Mouse (Mus musculus): Measurements from ENCODE around the gene Zfp580. TPM values are rescaled to one million over a fixed set of nuclear protein-coding genes. Genes with fewer than 3 reads are reported as not detected.
"Not testable (repeated sequence)": the region's sequence is repeated elsewhere in the genome, so short reads cannot be mapped to it uniquely, and the experiment has no call there.

Zfp580 gene
- 1 to 10 TPM; 4.2 TPM for total RNA-seq (2021)
- long read RNA-seq, experiment 1, partial matches to known transcripts = 1 of 4 reads
- long read RNA-seq, experiment 1, other reads (novel, unspliced or antisense) = 0 of 4 reads
- long read RNA-seq, experiment 2, partial matches to known transcripts = 0 of 3 reads
- long read RNA-seq, experiment 2, other reads (novel, unspliced or antisense) = 0 of 3 reads

GRCm38 (mm10) chr7:5051193-5052192 is at the start of gene Zfp580:
Zfp580 (plus strand) TSS chr7:5051538.
- DNase-seq = peak; percentile 80 to 85

GRCm38 (mm10) chr7:5002876-5003275 is 48.5 kb upstream of the Zfp580 start:
- not testable (repeated sequence) for DNase-seq

GRCm38 (mm10) chr7:5008229-5008628 is 43.1 kb upstream of the Zfp580 start:
- no peak for DNase-seq

GRCm38 (mm10) chr7:5012681-5013513 is 38.4 kb upstream of the Zfp580 start:
- no peak for DNase-seq

- peak; percentile 96 to 100 for DNase-seq
Measured at GRCm38 (mm10) chr7:5014251-5015117, 36.9 kb upstream of the Zfp580 start, which contains the start of the genes Zfp524 and Fiz1. Zfp524 (plus strand) TSS chr7:5014415. Fiz1 (minus strand) TSS chr7:5014697.

GRCm38 (mm10) chr7:5015118-5016001 is 36.0 kb upstream of the Zfp580 start, which contains the start of gene Gm44973:
Gm44973 (plus strand) TSS chr7:5015496.
- DNase-seq = peak; percentile 94 to 95

GRCm38 (mm10) chr7:5016057-5016456 is 35.3 kb upstream of the Zfp580 start:
- DNase-seq = no peak

- no peak for DNase-seq
Measured at GRCm38 (mm10) chr7:5016920-5017319, 34.4 kb upstream of the Zfp580 start.

- no peak for DNase-seq
Measured at GRCm38 (mm10) chr7:5017352-5017751, 34.0 kb upstream of the Zfp580 start.

- no peak for DNase-seq
Measured at GRCm38 (mm10) chr7:5017931-5018330, 33.4 kb upstream of the Zfp580 start.

GRCm38 (mm10) chr7:5019576-5019975 is 31.8 kb upstream of the Zfp580 start:
- not testable (repeated sequence) for DNase-seq

- DNase-seq = peak; percentile 98 to 100
Measured at GRCm38 (mm10) chr7:5020000-5020681, 31.2 kb upstream of the Zfp580 start, which contains the start of the genes Zfp865 and Ccdc106. Zfp865 (plus strand) TSS chr7:5020376. Ccdc106 (plus strand) TSS chr7:5020553.

GRCm38 (mm10) chr7:5020685-5021084 is 30.7 kb upstream of the Zfp580 start:
- no peak for DNase-seq

- DNase-seq = no peak
Measured at GRCm38 (mm10) chr7:5021197-5021596, 30.1 kb upstream of the Zfp580 start.

- no peak for DNase-seq
Measured at GRCm38 (mm10) chr7:5029543-5029942, 21.8 kb upstream of the Zfp580 start.

GRCm38 (mm10) chr7:5029946-5030345 is 21.4 kb upstream of the Zfp580 start:
- no peak for DNase-seq

GRCm38 (mm10) chr7:5030554-5031275 is 20.6 kb upstream of the Zfp580 start:
- DNase-seq = no peak

GRCm38 (mm10) chr7:5031496-5031895 is 19.8 kb upstream of the Zfp580 start:
- DNase-seq = no peak

GRCm38 (mm10) chr7:5033818-5034217 is 17.5 kb upstream of the Zfp580 start, which contains the start of gene 4632433K11Rik:
4632433K11Rik (plus strand) TSS chr7:5034118.
- DNase-seq = no peak
